Mouse (Mus musculus): ENCODE results near the gene Gm16181.

Gm16181 gene

DNA sequence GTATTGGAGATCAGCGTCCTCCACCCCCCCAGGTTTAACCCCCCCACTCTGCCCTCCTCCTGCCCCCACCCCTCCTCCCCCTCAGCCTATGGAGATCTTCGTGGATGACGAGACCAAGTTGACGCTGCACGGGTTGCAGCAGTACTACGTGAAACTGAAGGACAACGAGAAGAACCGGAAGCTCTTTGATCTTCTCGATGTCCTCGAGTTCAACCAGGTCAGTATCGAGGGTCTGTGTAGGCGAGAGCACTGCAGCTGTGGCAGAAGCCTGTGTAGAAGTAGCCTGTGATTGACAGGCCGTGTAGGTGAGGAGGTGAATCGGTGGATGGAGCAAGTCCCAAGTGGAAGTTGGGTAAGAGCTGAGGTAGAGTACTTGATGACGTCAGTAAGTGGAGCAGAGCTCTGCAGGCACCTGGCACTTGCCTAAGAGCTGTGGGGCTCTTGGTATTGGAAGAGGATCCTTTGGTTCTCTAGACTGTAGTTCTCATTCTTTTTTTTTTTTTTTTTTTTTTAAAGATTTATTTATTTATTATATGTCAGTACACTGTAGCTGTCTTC lies 30.6 kb downstream of the Gm16181 start:
- DNase-seq: no peak

GRCm38 (mm10) chr17:35251981-35252380 lies 31.3 kb downstream of the Gm16181 start:
- DNase-seq: no peak

- no peak for DNase-seq
Observed at GRCm38 (mm10) chr17:35252619-35253292, 32.1 kb downstream of the Gm16181 start.

DNA sequence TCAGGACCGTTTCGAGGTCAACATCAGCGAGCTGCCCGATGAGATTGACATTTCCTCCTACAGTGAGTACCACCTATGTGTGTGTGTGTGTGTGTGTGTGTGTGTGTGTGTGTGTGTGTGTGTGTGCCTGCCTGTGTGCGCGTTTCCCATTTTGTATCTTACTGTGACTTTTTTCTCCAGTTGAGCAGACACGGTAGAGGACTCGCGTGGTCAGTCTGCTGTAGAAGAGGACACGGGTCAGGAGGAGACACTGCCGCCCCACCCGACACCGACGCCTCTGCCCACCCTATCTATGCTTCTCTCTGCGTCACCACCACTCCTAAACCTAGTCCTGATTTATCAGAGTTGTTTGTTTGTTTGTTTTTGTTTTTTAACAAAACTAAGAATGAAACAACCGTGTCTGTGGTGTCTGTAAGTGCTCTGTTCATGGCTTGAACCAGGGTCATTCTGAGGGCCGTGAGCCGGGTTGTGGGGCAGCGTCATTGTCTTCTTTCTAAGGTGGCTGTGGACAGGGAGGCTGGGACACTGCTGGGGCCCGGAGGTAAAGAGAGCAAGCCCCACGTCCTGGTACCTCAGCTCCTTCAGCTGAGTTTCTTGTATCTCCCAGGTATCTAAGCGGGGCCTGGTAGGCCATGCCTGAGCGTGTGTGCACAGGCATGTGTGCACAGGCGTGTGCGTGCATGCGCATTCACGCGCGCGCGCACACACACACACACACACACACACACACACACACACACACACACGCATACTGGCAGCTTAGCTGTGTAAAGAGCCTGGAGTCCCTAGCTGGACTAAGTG lies 32.9 kb downstream of the Gm16181 start:
- no peak for DNase-seq

GRCm38 (mm10) chr17:35254241-35255098 lies 33.8 kb downstream of the Gm16181 start:
- peak; percentile 82 for DNase-seq

- DNase-seq: no peak
Observed at GRCm38 (mm10) chr17:35255301-35255700, 34.7 kb downstream of the Gm16181 start.

- DNase-seq: no peak
Observed at GRCm38 (mm10) chr17:35255704-35256103, 35.1 kb downstream of the Gm16181 start.

DNA sequence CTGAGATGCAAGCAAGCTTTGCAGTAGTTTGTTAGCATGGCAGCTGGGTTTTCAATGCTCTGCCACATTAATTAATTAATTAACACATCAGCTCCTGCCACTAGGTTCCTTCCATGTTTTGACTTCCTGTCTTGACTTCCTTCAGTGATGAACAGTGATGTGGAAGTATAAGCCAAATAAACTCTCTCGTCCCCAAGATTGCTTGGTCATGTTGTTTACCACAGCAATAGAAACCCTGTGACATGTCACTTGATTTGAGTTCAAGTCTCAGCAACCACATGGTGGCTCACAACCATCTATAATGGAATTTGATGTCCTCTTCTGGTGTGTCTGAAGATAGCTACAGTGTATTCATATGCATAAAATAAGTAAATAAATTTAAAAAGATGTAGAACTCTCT lies 36.7 kb downstream of the Gm16181 start:
- peak; percentile 18 for DNase-seq

- peak; percentile 99 for DNase-seq
Observed at GRCm38 (mm10) chr17:35257824-35258491, 37.3 kb downstream of the Gm16181 start.

DNA sequence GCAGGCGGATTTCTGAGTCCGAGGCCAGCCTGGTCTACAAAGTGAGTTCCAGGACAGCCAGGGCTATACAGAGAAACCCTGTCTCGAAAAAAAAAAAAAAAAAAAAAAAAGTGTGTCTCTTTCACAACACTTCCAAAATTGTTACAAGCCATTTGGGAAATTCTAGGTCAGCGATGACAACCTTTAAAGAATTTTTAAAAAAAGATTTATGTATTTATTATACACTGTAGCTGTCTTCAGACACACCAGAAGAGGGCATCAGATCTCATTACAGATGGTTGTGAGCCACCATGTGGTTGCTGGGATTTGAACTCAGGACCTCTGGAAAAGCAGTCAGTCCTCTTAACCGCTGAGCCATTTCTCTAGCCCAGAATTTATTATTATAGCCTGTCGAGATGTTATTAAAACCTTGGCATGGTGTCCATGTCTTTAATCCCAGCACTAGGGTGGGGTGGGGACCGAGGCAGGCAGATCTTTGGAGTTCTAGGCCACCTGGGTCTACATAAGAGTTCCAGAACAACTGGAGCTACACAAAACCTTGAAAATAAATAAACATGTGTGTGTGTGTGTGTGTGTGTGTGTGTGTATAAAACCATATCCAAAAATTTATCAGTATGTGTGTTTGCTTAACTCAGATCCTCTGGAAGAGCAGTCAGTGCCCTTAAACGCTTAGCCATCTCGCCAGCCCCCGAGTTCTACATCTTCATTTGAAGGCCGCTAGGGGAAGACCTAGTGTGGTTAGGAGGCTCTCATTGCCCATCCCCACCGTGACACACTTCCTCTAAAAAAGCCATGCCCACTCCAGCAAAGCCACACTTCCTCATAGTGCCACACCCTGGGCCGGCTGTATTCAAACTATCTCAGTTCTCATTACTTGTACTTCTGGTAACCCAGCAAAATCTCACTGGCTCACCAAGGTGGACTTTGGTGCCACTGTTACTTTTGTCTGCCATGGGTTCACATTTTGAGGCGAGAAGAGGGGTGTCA lies 38.2 kb downstream of the Gm16181 start:
- peak; percentile 72 for DNase-seq

DNA sequence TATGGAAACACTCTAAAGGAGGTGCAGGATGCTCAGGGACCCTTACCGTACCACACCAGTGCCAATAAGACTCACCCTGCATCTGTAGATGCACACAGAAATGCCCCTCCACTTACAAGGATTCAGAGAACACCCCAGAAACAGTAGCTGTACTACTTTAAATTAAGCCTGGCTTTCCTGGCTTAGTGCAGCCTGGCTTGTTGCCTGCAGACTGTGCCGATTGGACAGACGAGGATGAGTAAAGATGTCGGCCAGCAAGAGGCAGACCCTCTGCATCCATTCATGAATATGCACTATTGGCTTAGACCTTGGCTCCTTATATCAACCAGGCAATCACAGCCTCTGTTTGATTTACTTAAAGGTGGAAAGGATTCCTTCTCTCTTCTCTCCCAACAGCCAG lies 39.0 kb downstream of the Gm16181 start:
- DNase-seq: no peak

GRCm38 (mm10) chr17:35261651-35262050 lies 41.0 kb downstream of the Gm16181 start:
- DNase-seq: no peak

DNA sequence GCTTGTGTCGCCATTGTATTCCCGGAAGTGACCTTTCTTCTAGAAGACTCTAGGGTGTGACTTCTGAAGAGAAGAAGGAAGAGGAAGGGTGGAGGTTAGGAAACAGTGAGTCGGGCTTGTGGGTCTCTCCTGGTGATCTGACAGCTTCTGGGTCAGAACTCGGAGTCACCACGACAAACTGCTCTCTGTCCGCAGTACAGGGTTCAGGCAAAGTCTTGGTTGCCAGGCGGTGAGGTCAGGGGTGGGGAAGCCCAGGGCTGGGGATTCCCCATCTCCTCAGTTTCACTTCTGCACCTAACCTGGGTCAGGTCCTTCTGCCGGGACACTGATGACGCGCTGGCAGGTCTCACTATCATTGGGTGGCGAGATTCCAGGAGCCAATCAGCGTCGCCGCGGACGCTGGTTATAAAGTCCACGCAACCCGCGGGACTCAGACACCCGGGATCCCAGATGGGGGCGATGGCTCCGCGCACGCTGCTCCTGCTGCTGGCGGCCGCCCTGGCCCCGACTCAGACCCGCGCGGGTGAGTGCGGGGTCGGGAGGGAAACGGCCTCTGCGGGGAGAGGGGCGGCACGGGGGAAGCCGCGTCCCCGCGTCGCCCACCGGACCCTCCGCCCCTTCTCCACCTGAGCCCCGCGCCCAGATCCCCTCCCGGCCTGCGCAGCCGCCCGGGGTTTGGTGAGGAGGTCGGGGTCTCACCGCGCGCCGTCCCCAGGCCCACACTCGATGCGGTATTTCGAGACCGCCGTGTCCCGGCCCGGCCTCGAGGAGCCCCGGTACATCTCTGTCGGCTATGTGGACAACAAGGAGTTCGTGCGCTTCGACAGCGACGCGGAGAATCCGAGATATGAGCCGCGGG lies 42.3 kb downstream of the Gm16181 start, which contains the start of gene H2-D1:
H2-D1 (plus strand) TSS at position 67 of the 859 bp plus-strand sequence.
- peak; percentile 98 for DNase-seq

- DNase-seq: no peak
Observed at GRCm38 (mm10) chr17:35263523-35263883, 42.9 kb downstream of the Gm16181 start.

DNA sequence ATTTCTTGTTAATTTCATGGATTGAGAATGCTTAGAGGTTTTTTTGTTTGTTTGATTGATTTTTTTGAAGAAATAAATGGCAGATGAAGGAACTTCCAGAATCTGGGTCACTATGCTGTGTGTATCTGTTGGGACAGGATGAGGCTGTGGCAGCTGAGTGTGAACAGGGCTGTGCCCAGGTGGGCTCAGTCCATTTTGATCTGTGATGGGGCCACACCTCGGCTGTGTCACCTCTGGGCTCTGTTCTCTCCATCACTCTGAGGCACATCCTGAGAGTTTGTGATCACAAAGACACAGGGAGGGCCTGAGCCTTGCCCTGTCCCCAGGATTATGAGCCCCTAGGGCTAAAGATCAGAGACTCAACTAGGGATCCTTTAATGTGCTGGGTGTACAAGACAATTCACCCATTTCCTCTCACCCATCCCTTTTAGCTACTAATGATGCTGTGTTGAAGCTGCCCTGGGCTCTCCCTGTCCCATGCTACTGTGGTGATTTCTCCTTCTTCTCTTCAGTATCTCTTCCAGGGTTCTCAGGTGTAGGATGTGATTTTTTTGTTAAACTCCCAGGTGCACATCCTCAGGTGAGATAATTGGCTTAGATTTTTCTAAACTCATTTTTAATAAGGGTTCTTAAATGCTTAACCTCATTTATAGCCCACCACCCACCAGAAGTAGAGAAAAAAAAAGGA lies 46.9 kb downstream of the Gm16181 start:
- DNase-seq: no peak

- DNase-seq: peak; percentile 32
Observed at GRCm38 (mm10) chr17:35269653-35270347, 49.2 kb downstream of the Gm16181 start.

- DNase-seq: no peak
Observed at GRCm38 (mm10) chr17:35272249-35272648, 51.6 kb downstream of the Gm16181 start.
